Mouse (Mus musculus) small intestine, adult 2 months (tissue): ENCODE data around the gene Nfia.

Source experiments
- CTCF ChIP-seq: fragments of 200-500 bp; IDR thresholded peaks from 2 replicates; pipeline ENCODE4 v1.5.1; 2012; ENCODE audit warnings: low read depth, mild to moderate bottlenecking, control low read depth, inconsistent platforms, low read length, moderate library complexity, mixed read lengths; ENCODE audit not compliant: insufficient replicate concordance, insufficient read length; ENCODE audit errors: extremely low read depth
- POLR2A ChIP-seq: fragments of 200-500 bp; IDR thresholded peaks from 2 replicates; pipeline ENCODE4 v1.6.1; 2012; ENCODE audit warnings: low read depth, mild to moderate bottlenecking, control low read depth, inconsistent platforms, low read length, moderate library complexity

- no peak for TF ChIP-seq CTCF
- no peak for TF ChIP-seq POLR2A
Observed at GRCm38 (mm10) chr4:97991880-97992279, 219.3 kb downstream of the Nfia start.
